Mouse (Mus musculus) gastrocnemius, adult 2 months (tissue): ENCODE data around the gene Smok2b. TPM values are rescaled to one million over a fixed set of nuclear protein-coding genes. Genes with fewer than 3 reads are reported as not detected.
"Not testable (repeated sequence)": the region's sequence is repeated elsewhere in the genome, so short reads cannot be mapped to it uniquely, and the experiment has no call there.

Experiments
- DNase-seq: peaks from one replicate; pipeline ENCODE4 v3.0.0; 2022
- H3K27ac ChIP-seq: fragments of 200-600 bp; 2 replicates; pipeline ENCODE4 v1.8.1; 2022; ENCODE audit warnings: mild to moderate bottlenecking
- H3K4me3 ChIP-seq: fragments of 200-600 bp; 2 replicates; pipeline ENCODE4 v1.8.1; 2022; ENCODE audit warnings: mild to moderate bottlenecking, moderate library complexity
- intact Hi-C: fragments of 180-260 bp; cut with DNase I; formaldehyde crosslinking; loops from one replicate; pipeline ENCODE4 v1.15.1; 2025
- long read RNA-seq, 2 experiments: library from polyadenylated mRNA; stranded (forward); transcript quantifications; one replicate each; pipeline ENCODE4 v2.0.0; 2021
- total RNA-seq, 2 experiments: library from RNA; stranded (reverse); gene quantifications; 2 replicates each; pipeline ENCODE4 v1.2.3; 2021

The Smok2b gene
- total RNA-seq: not detected
- long read RNA-seq, experiment 1: 0 reads
- long read RNA-seq, experiment 2: 0 reads

- intact Hi-C loops, H3K4me3 ChIP-seq, DNase-seq, H3K27ac ChIP-seq: not testable (repeated sequence)
Observed at GRCm38 (mm10) chr17:13229957-13230356, at the start of gene Smok2b. TSS of gene Smok2b (plus strand) at chr17:13230257.

GRCm38 (mm10) chr17:13180491-13180890, 49.6 kb upstream of the Smok2b start:
- H3K4me3 ChIP-seq, DNase-seq, intact Hi-C loops, H3K27ac ChIP-seq: not testable (repeated sequence)

DNA sequence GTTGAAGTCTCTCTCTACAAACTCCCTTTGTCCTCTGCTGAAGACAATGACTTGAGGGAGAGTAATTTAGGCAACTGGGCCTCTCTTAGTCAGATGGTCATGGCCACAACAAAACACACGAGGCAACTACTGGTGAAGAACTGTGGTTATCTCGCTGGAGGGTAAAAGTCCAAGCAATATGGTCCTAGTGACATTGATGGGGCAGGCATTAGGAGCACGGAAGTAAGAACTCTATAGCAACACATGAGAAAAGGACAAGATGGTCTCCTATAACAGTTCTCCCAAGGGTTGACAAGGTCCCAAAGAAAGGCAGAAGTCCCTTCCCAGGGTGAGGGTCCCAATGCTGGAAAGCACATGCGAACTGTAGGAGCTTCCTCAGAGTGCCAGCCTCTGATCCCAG, 47.3 kb upstream of the Smok2b start:
- intact Hi-C loops, H3K27ac ChIP-seq, DNase-seq, H3K4me3 ChIP-seq: not testable (repeated sequence)

GRCm38 (mm10) chr17:13184514-13184913, 45.5 kb upstream of the Smok2b start:
- H3K4me3 ChIP-seq, DNase-seq, H3K27ac ChIP-seq, intact Hi-C loops: not testable (repeated sequence)

DNA sequence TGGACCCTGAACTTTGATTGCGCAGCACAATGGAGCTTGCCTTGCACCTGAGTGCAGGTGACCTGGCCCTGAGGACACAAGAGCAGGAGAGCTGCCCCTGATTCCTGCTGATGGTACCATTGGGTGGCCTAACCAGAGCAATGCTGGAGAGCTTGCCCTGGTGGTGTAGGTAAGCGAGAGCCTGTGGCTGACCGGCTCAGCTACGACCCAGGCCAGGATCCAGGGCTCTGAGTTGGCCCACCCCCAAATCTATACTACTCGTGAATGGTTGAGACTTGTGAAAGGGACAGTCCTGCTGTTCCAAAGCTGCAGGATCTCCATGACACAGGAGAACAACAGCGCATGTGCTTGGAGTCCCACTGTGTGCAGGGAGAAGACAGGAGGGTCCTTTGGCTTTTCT, 43.5 kb upstream of the Smok2b start:
- DNase-seq, intact Hi-C loops, H3K27ac ChIP-seq, H3K4me3 ChIP-seq: not testable (repeated sequence)

DNA sequence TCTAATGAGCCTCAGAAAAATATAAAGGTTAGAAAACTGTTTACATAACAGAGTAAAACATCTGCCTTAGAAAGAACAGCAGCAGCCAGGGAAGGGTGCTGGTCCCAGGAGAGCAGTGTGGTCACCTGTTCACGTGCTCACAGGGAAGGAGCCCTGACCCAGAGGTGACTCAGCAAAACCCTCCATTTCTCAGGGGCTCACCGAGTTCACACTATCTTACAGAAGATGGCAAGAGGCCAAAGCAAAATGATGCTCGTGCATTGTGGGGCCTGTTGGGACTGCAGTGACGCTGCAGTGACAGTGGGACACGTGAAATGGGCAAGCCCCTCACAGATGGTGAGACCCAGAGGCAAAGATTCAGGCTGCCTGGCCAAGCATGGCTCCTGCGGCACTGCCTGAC, 42.4 kb upstream of the Smok2b start:
- H3K4me3 ChIP-seq, intact Hi-C loops, DNase-seq, H3K27ac ChIP-seq: not testable (repeated sequence)

DNA sequence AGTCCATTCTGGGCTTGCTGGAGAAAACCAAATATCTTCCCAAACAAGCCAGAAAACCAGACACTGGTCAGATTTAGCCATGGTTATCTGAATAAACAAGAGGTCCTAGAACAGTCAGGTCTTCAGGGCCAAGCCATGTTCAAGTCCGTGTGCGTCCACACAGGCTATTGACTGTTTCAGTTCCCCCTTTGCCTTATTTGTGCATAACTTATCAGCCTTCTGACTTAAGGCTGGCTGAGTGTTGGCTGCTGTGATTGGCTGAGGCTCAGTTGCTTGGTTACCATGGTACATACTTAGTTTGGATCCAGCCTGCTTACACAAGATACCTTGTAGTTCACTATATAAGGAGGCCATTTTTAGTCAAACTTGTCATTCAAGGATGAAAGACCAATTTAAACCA, 41.2 kb upstream of the Smok2b start:
- H3K27ac ChIP-seq, DNase-seq, H3K4me3 ChIP-seq, intact Hi-C loops: not testable (repeated sequence)

- H3K4me3 ChIP-seq, intact Hi-C loops, DNase-seq, H3K27ac ChIP-seq: not testable (repeated sequence)
Observed at GRCm38 (mm10) chr17:13190836-13191583, 39.0 kb upstream of the Smok2b start.

- H3K4me3 ChIP-seq, DNase-seq, H3K27ac ChIP-seq, intact Hi-C loops: not testable (repeated sequence)
Observed at GRCm38 (mm10) chr17:13196486-13196885, 33.6 kb upstream of the Smok2b start.

GRCm38 (mm10) chr17:13198812-13199211, 31.2 kb upstream of the Smok2b start:
- DNase-seq, H3K27ac ChIP-seq, intact Hi-C loops, H3K4me3 ChIP-seq: not testable (repeated sequence)

GRCm38 (mm10) chr17:13199880-13200409, 30.1 kb upstream of the Smok2b start:
- intact Hi-C loops, DNase-seq, H3K27ac ChIP-seq, H3K4me3 ChIP-seq: not testable (repeated sequence)

DNA sequence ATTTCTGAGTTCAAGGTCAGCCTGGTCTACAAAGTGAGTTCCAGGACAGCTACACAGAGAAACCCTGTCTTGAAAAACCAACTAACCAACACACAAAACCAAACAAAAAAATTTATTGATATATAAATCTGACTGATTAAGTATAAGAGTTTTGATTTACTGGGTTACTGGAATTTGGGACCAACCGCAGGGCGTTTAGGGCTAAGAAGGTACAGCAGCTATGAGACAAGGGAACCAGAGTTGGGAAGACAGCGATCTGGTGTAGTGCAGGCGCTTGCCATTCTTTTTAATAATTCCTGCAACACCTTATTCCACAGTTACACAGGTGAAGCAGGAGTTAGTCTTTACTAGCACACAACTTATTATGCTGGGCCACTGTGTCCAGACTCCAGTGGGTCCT, 28.5 kb upstream of the Smok2b start:
- H3K27ac ChIP-seq, H3K4me3 ChIP-seq, intact Hi-C loops, DNase-seq: not testable (repeated sequence)

DNA sequence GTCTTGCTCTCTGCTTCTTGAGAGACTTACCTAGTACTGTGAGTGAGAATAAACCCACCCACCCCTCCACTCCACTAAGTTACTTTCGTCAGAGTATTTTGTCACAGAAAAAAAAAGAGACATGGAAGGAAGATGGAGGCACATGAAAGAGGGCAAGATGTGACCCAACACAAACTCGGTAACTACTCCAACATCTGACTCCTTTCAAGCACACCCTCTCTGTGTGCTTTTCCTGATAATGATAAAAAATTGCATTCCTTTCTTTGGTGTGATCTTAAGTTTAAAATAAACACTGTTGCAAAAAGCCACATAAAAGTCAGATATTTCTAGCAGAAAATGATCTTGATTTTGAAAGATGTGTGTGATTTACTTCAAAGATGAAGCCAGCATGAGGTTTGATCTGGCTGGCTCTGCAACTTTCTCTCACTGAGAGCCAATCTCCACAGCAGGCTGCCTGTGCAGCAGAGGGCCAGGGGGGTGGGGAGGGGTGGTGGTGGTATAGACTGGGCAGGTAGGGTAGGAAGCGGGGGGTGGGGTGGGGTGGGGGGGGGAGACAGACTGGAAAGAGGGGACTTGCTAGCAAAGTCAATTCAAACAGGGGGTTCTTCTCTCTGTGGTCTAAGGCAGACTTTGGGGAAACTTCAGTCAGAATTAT, 27.5 kb upstream of the Smok2b start:
- H3K4me3 ChIP-seq, DNase-seq, H3K27ac ChIP-seq, intact Hi-C loops: not testable (repeated sequence)

- DNase-seq, intact Hi-C loops, H3K27ac ChIP-seq: not testable (repeated sequence)
Observed at GRCm38 (mm10) chr17:13205247-13205646, 24.8 kb upstream of the Smok2b start.

More at GRCm38 (mm10) chr17:13205247-13205646, 24.8 kb upstream of the Smok2b start:
- not testable (repeated sequence) for H3K4me3 ChIP-seq
